Mouse (Mus musculus): ENCODE data around the gene 3110070M22Rik.
"Not testable (repeated sequence)": the region's sequence is repeated elsewhere in the genome, so short reads cannot be mapped to it uniquely, and the experiment has no call there.

The 3110070M22Rik gene

GRCm38 (mm10) chr13:119487880-119488580, at the start of gene 3110070M22Rik, which contains the start of gene Tmem267:
3110070M22Rik (minus strand) TSS chr13:119488383.
Tmem267 (plus strand) TSS chr13:119488039.
- peak; percentile 68 to 88 for DNase-seq (ENCODE audit: low spot score in 2 of 2)

GRCm38 (mm10) chr13:119494938-119495337, 6.8 kb upstream of the 3110070M22Rik start:
- not testable (repeated sequence) for DNase-seq (ENCODE audit: low spot score in 2 of 2)

- not testable (repeated sequence) for DNase-seq (ENCODE audit: low spot score in 2 of 2)
These were observed 3.9 kb upstream of the 3110070M22Rik start for GRCm38 (mm10) chr13:119492083-119492482.

GRCm38 (mm10) chr13:119487354-119487753, 829 bp downstream of the 3110070M22Rik start:
- DNase-seq (ENCODE audit: low spot score in 2 of 2): no peak

- no peak for DNase-seq (ENCODE audit: low spot score in 2 of 2)
These were observed 10.4 kb downstream of the 3110070M22Rik start for GRCm38 (mm10) chr13:119477789-119478188.

GRCm38 (mm10) chr13:119476631-119477030, 11.6 kb downstream of the 3110070M22Rik start:
- DNase-seq (ENCODE audit: low spot score in 2 of 2): no peak

GRCm38 (mm10) chr13:119462596-119463560, 25.3 kb downstream of the 3110070M22Rik start, which contains the start of gene 4833420G17Rik:
4833420G17Rik (plus strand) TSS chr13:119462768.
- peak; percentile 54 to 81 for DNase-seq (ENCODE audit: low spot score in 2 of 2)

GRCm38 (mm10) chr13:119461900-119462595, 26.1 kb downstream of the 3110070M22Rik start:
- DNase-seq (ENCODE audit: low spot score in 2 of 2): no peak

GRCm38 (mm10) chr13:119456342-119456741, 31.8 kb downstream of the 3110070M22Rik start:
- no peak for DNase-seq (ENCODE audit: low spot score in 2 of 2)

- DNase-seq (ENCODE audit: low spot score in 2 of 2): no peak
These were observed 33.1 kb downstream of the 3110070M22Rik start for GRCm38 (mm10) chr13:119455082-119455481.

- no peak for DNase-seq (ENCODE audit: low spot score in 2 of 2)
These were observed 34.6 kb downstream of the 3110070M22Rik start for GRCm38 (mm10) chr13:119453563-119453962.

- DNase-seq (ENCODE audit: low spot score in 2 of 2): no peak
These were observed 45.9 kb downstream of the 3110070M22Rik start for GRCm38 (mm10) chr13:119442244-119442643.
